Mouse (Mus musculus) liver, embryonic 15.5 days (tissue): ENCODE data around the gene Tll1. TPM values are rescaled to one million over a fixed set of nuclear protein-coding genes. Genes with fewer than 3 reads are reported as not detected.

Experiments
- ATAC-seq: fragments of 200-750 bp; cut with Nextera tagmentation; 2 replicates; pipeline ENCODE4 v1.8.0; 2017; ENCODE audit warnings: moderate number of reproducible peaks, mild to moderate bottlenecking, moderate library complexity; ENCODE audit not compliant: insufficient read depth
- H3K27ac ChIP-seq: fragments of 300-500 bp; sonication (generic); replicated peaks from 2 replicates; pipeline ENCODE4 v1.5.1; 2015; ENCODE audit warnings: mild to moderate bottlenecking, inconsistent platforms
- H3K27me3 ChIP-seq: fragments of 300-500 bp; sonication (generic); 2 replicates; pipeline ENCODE4 v1.6.1; 2015; ENCODE audit warnings: mild to moderate bottlenecking, inconsistent platforms
- H3K36me3 ChIP-seq: fragments of 300-500 bp; sonication (generic); replicated peaks from 2 replicates; pipeline ENCODE4 v1.6.1; 2015; ENCODE audit warnings: moderate library complexity, mild to moderate bottlenecking, inconsistent platforms
- H3K4me1 ChIP-seq: fragments of 300-500 bp; sonication (generic); replicated peaks from 2 replicates; pipeline ENCODE4 v1.6.1; 2015; ENCODE audit warnings: inconsistent platforms
- H3K4me2 ChIP-seq: fragments of 300-500 bp; sonication (generic); 2 replicates; pipeline ENCODE4 v1.6.1; 2015; ENCODE audit warnings: moderate library complexity, mild to moderate bottlenecking, inconsistent platforms
- H3K4me3 ChIP-seq: fragments of 300-500 bp; sonication (generic); replicated peaks from 2 replicates; pipeline ENCODE4 v1.5.1; 2015; ENCODE audit warnings: mild to moderate bottlenecking, inconsistent platforms
- H3K9ac ChIP-seq: fragments of 300-500 bp; sonication (generic); 2 replicates; pipeline ENCODE4 v1.6.1; 2015; ENCODE audit warnings: moderate library complexity, mild to moderate bottlenecking, inconsistent platforms
- H3K9me3 ChIP-seq: fragments of 300-500 bp; sonication (generic); replicated peaks from 2 replicates; pipeline ENCODE4 v1.6.1; 2016; ENCODE audit warnings: inconsistent platforms
- WGBS: fragments of 180-500 bp; shearing (Covaris S2); methylation state at CpG from one replicate; pipeline ENCODE4 v1.1.7; 2015; ENCODE audit warnings: mixed read lengths; ENCODE audit not compliant: insufficient replicate concordance; 5-methylcytosine and 5-hydroxymethylcytosine counted together
- polyA plus RNA-seq: library from polyadenylated mRNA; unstranded; fragments of >200 nt; fragmentation: Nextera tagmentation; extraction: Ambion mirVana; gene quantifications from 2 replicates; pipeline ENCODE4 v1.2.1, GENCODE M21; 2015

Tll1 gene
- polyA plus RNA-seq, 1 experiment from 2014 or later, result 0.02 TPM

GRCm38 (mm10) chr8:64059867-64060266 is 146.2 kb downstream of the Tll1 start:
- WGBS, result 42% methylated on average over 2 of the region's 2 CpGs
- no peak overlapping the region for H3K9ac ChIP-seq
- ATAC-seq, result no peak

GRCm38 (mm10) chr8:64057571-64057970 is 148.5 kb downstream of the Tll1 start:
- Histone ChIP-seq H3K9ac (no peak overlapping the region), H3K9me3 (no peaks in the 10 kb centered on the region)
- 65% methylated on average over 4 of the region's 4 CpGs for WGBS

More at GRCm38 (mm10) chr8:64059867-64060266, 146.2 kb downstream of the Tll1 start:
- Histone ChIP-seq H3K9me3 (no peaks in the 10 kb centered on the region), H3K27ac (no peak overlapping the region), H3K4me1 (no peaks in the 10 kb centered on the region), H3K4me3 (no peak overlapping the region), H3K27me3 (no peaks in the 10 kb centered on the region), H3K36me3 (no peaks in the 10 kb centered on the region), H3K4me2 (no peak overlapping the region)

GRCm38 (mm10) chr8:64048556-64048955 is 157.5 kb downstream of the Tll1 start:
- no peaks in the 10 kb centered on the region for H3K9me3 ChIP-seq
- no peaks in the 10 kb centered on the region for H3K36me3 ChIP-seq
- no peak overlapping the region for H3K4me2 ChIP-seq
- no peak overlapping the region for H3K27ac ChIP-seq
- H3K4me1 ChIP-seq, result no peaks in the 10 kb centered on the region
- 71% methylated on average over 3 of the region's 3 CpGs for WGBS
- no peak overlapping the region for H3K9ac ChIP-seq
- H3K4me3 ChIP-seq, result no peak overlapping the region
- H3K27me3 ChIP-seq, result no peaks in the 10 kb centered on the region
- ATAC-seq, result no peak

More at GRCm38 (mm10) chr8:64057571-64057970, 148.5 kb downstream of the Tll1 start:
- Histone ChIP-seq H3K27ac (no peak overlapping the region), H3K4me2 (no peak overlapping the region), H3K4me1 (no peaks in the 10 kb centered on the region), H3K4me3 (no peak overlapping the region), H3K27me3 (no peaks in the 10 kb centered on the region), H3K36me3 (no peaks in the 10 kb centered on the region)
- ATAC-seq, result no peak

- no peaks in the 10 kb centered on the region for H3K27me3 ChIP-seq
- H3K9ac ChIP-seq, result no peak overlapping the region
- H3K27ac ChIP-seq, result no peak overlapping the region
- no peak overlapping the region for H3K4me3 ChIP-seq
- H3K4me1 ChIP-seq, result no peaks in the 10 kb centered on the region
- no peaks in the 10 kb centered on the region for H3K9me3 ChIP-seq
- H3K4me2 ChIP-seq, result no peak overlapping the region
- H3K36me3 ChIP-seq, result no peaks in the 10 kb centered on the region
- 63% methylated on average over 9 of the region's 9 CpGs for WGBS
- ATAC-seq, result no peak
These were observed 158.0 kb downstream of the Tll1 start for GRCm38 (mm10) chr8:64047963-64048505.

- no peak for ATAC-seq
- H3K36me3 ChIP-seq, result no peaks in the 10 kb centered on the region
- 4% methylated on average over 6 of the region's 6 CpGs for WGBS
These were observed 164.7 kb downstream of the Tll1 start for GRCm38 (mm10) chr8:64041303-64041884.

GRCm38 (mm10) chr8:64030672-64031385 is 175.2 kb downstream of the Tll1 start:
- Histone ChIP-seq H3K4me3 (no peak overlapping the region), H3K4me2 (no peak overlapping the region), H3K36me3 (no peaks in the 10 kb centered on the region), H3K27me3 (no peaks in the 10 kb centered on the region), H3K27ac (no peak overlapping the region), H3K4me1 (no peaks in the 10 kb centered on the region), H3K9ac (no peak overlapping the region), H3K9me3 (no peaks in the 10 kb centered on the region)
- WGBS, result 61% methylated on average over 4 of the region's 4 CpGs
- ATAC-seq, result no peak

More at GRCm38 (mm10) chr8:64041303-64041884, 164.7 kb downstream of the Tll1 start:
- Histone ChIP-seq H3K4me1 (no peaks in the 10 kb centered on the region), H3K9me3 (no peaks in the 10 kb centered on the region), H3K27me3 (no peaks in the 10 kb centered on the region), H3K9ac (no peak overlapping the region), H3K27ac (no peak overlapping the region), H3K4me3 (no peak overlapping the region), H3K4me2 (no peak overlapping the region)

GRCm38 (mm10) chr8:64030081-64030480 is 176.0 kb downstream of the Tll1 start:
- Histone ChIP-seq H3K36me3 (no peaks in the 10 kb centered on the region), H3K4me2 (no peak overlapping the region), H3K9ac (no peak overlapping the region), H3K27me3 (no peaks in the 10 kb centered on the region), H3K9me3 (no peaks in the 10 kb centered on the region), H3K4me1 (no peaks in the 10 kb centered on the region), H3K27ac (no peak overlapping the region), H3K4me3 (no peak overlapping the region)
- no peak for ATAC-seq

GRCm38 (mm10) chr8:64029525-64029924 is 176.5 kb downstream of the Tll1 start:
- no peak for ATAC-seq

GRCm38 (mm10) chr8:64024359-64024758 is 181.7 kb downstream of the Tll1 start:
- Histone ChIP-seq H3K4me1 (no peaks in the 10 kb centered on the region), H3K36me3 (no peaks in the 10 kb centered on the region), H3K27ac (no peak overlapping the region), H3K9ac (no peak overlapping the region), H3K27me3 (no peaks in the 10 kb centered on the region), H3K4me2 (no peak overlapping the region), H3K9me3 (no peaks in the 10 kb centered on the region), H3K4me3 (no peak overlapping the region)
- ATAC-seq, result no peak
- WGBS, result 52% methylated on average over 5 of the region's 5 CpGs

More at GRCm38 (mm10) chr8:64029525-64029924, 176.5 kb downstream of the Tll1 start:
- WGBS, result 63% methylated on average over 3 of the region's 3 CpGs
- H3K27me3 ChIP-seq, result no peaks in the 10 kb centered on the region
- no peak overlapping the region for H3K4me3 ChIP-seq
- H3K36me3 ChIP-seq, result no peaks in the 10 kb centered on the region
- H3K9ac ChIP-seq, result no peak overlapping the region
- H3K9me3 ChIP-seq, result no peaks in the 10 kb centered on the region
- no peak overlapping the region for H3K27ac ChIP-seq
- H3K4me2 ChIP-seq, result no peak overlapping the region
- H3K4me1 ChIP-seq, result no peaks in the 10 kb centered on the region

- Histone ChIP-seq H3K9ac (no peak overlapping the region), H3K4me3 (no peak overlapping the region), H3K36me3 (no peaks in the 10 kb centered on the region), H3K27ac (no peak overlapping the region), H3K9me3 (no peaks in the 10 kb centered on the region), H3K4me1 (no peaks in the 10 kb centered on the region), H3K4me2 (no peak overlapping the region), H3K27me3 (no peaks in the 10 kb centered on the region)
- no peak for ATAC-seq
- 33% methylated on average over 5 of the region's 5 CpGs for WGBS
These were observed 182.5 kb downstream of the Tll1 start for GRCm38 (mm10) chr8:64023579-64023978.

GRCm38 (mm10) chr8:64023027-64023426 is 183.0 kb downstream of the Tll1 start:
- no peak overlapping the region for H3K9ac ChIP-seq
- no peaks in the 10 kb centered on the region for H3K36me3 ChIP-seq
- H3K27ac ChIP-seq, result no peak overlapping the region
- ATAC-seq, result no peak
- H3K4me2 ChIP-seq, result no peak overlapping the region
- WGBS, result 64% methylated on average over 2 of the region's 2 CpGs
- H3K9me3 ChIP-seq, result no peaks in the 10 kb centered on the region
- H3K4me3 ChIP-seq, result no peak overlapping the region
- no peaks in the 10 kb centered on the region for H3K27me3 ChIP-seq
- H3K4me1 ChIP-seq, result no peaks in the 10 kb centered on the region
